11 mouse cellular contexts compared by ENCODE assay signal in genomic region chr7:71064446-71065391, GRCm38 (mm10).
DNase-seq lines count a peak whose midpoint lies in the region; ATAC-seq and TF ChIP-seq lines count a peak whose summit lies in the region.
"Had no signal": no experiment of that assay in that cellular context is flagged by ENCODE, and none has a peak within 500 bp of the region (broad histone marks: within the 10 kb centered on the region; RNA-seq: fewer than 3 reads in every experiment).

No protein-coding gene starts in this region.

- no peak overlapping the region for H3K27ac ChIP-seq in liver, adult 2 months (replicated peaks; ENCODE audit: insufficient read depth, low read depth, low read length)
- no peak overlapping the region for H3K27ac ChIP-seq in liver, postnatal 0 days (ENCODE audit: low read depth)
- no peak overlapping the region for H3K27ac ChIP-seq in embryonic facial prominence, embryonic 12.5 days
- no peak overlapping the region for H3K27ac ChIP-seq in hindbrain, embryonic 15.5 days (replicated peaks)
- H3K27ac ChIP-seq in neural tube, embryonic 15.5 days (replicated peaks) = no peak overlapping the region
- H3K27ac ChIP-seq: limb, embryonic 12.5 days; macrophage had no signal

- H3K36me3 ChIP-seq in liver, adult 2 months (ENCODE audit: control insufficient read depth, insufficient read depth, low read length) = no peaks in the 10 kb centered on the region
- H3K36me3 ChIP-seq in liver, postnatal 0 days (replicated peaks; ENCODE audit: insufficient read depth, low read length) = no peaks in the 10 kb centered on the region
- H3K36me3 ChIP-seq in embryonic facial prominence, embryonic 12.5 days = no peaks in the 10 kb centered on the region
- H3K36me3 ChIP-seq in hindbrain, embryonic 15.5 days = no peaks in the 10 kb centered on the region
- no peaks in the 10 kb centered on the region for H3K36me3 ChIP-seq in neural tube, embryonic 15.5 days
- H3K36me3 ChIP-seq: limb, embryonic 12.5 days had no signal

- intact Hi-C loops in left cerebral cortex, postnatal 25 days (cut with DNase I) = no loop called here

- TF ChIP-seq CTCF in liver, adult 2 months (IDR thresholded peaks at IDR 0.05; ENCODE audit: low read depth, low read length) = no peak
- no peak for TF ChIP-seq CTCF in liver, postnatal 0 days (IDR thresholded peaks at IDR 0.05; ENCODE audit: low read depth)

- ATAC-seq in liver, postnatal 0 days = no peak
- ATAC-seq in embryonic facial prominence, embryonic 12.5 days (ENCODE audit: insufficient number of reproducible peaks, insufficient read depth, low FRiP score, low TSS enrichment) = no peak
- no peak for ATAC-seq in hindbrain, embryonic 15.5 days (ENCODE audit: low FRiP score, low read depth)
- no peak for ATAC-seq in neural tube, embryonic 15.5 days (ENCODE audit: low FRiP score)

- H3K9me3 ChIP-seq in liver, postnatal 0 days (ENCODE audit: low read length) = no peaks in the 10 kb centered on the region
- H3K9me3 ChIP-seq in embryonic facial prominence, embryonic 12.5 days = no peaks in the 10 kb centered on the region
- no peaks in the 10 kb centered on the region for H3K9me3 ChIP-seq in hindbrain, embryonic 15.5 days
- H3K9me3 ChIP-seq in neural tube, embryonic 15.5 days (replicated peaks) = no peaks in the 10 kb centered on the region
- H3K9me3 ChIP-seq: limb, embryonic 12.5 days had no signal

- DNase-seq in liver, adult 2 months (ENCODE audit: extremely low read depth, low read depth, low spot score) = peak; percentile 15
- no peak for DNase-seq in liver, postnatal 0 days
- no peak for DNase-seq in right cerebral cortex, postnatal 4 days
- DNase-seq in left cerebral cortex, postnatal 25 days (ENCODE audit: low spot score in 2 of 2) = no peak
- DNase-seq in right cerebral cortex, postnatal 25 days = no peak
- DNase-seq: kidney, adult 2 months had no signal

- no peaks in the 10 kb centered on the region for H3K27me3 ChIP-seq in liver, adult 2 months (ENCODE audit: control insufficient read depth, insufficient read depth, low read length)
- no peaks in the 10 kb centered on the region for H3K27me3 ChIP-seq in liver, postnatal 0 days (ENCODE audit: insufficient read depth, low read length)
- H3K27me3 ChIP-seq in embryonic facial prominence, embryonic 12.5 days = no peaks in the 10 kb centered on the region
- H3K27me3 ChIP-seq in hindbrain, embryonic 15.5 days = no peaks in the 10 kb centered on the region
- H3K27me3 ChIP-seq in neural tube, embryonic 15.5 days (replicated peaks) = no peaks in the 10 kb centered on the region
- H3K27me3 ChIP-seq: limb, embryonic 12.5 days had no signal

- no peak overlapping the region for H3K9ac ChIP-seq in liver, adult 2 months (ENCODE audit: low read depth, low read length)
- H3K9ac ChIP-seq in liver, postnatal 0 days (replicated peaks) = no peak overlapping the region
- no peak overlapping the region for H3K9ac ChIP-seq in embryonic facial prominence, embryonic 12.5 days
- no peak overlapping the region for H3K9ac ChIP-seq in hindbrain, embryonic 15.5 days
- H3K9ac ChIP-seq in neural tube, embryonic 15.5 days (replicated peaks) = no peak overlapping the region
- H3K9ac ChIP-seq: limb, embryonic 12.5 days had no signal

- WGBS in liver, adult 2 months = 63% methylated on average over 14 of the region's 14 CpGs
- WGBS in liver, postnatal 0 days (ENCODE audit: insufficient replicate concordance) = 32% methylated on average over 14 of the region's 14 CpGs
- 9% methylated on average over 14 of the region's 14 CpGs for WGBS in embryonic facial prominence, embryonic 12.5 days
- WGBS in hindbrain, embryonic 15.5 days = 16% methylated on average over 14 of the region's 14 CpGs
- 21% methylated on average over 14 of the region's 14 CpGs for WGBS in neural tube, embryonic 15.5 days

- H3K79me2 ChIP-seq in liver, adult 2 months (ENCODE audit: control insufficient read depth, insufficient read depth, low read length) = no peaks in the 10 kb centered on the region

- no peak overlapping the region for H3K4me2 ChIP-seq in liver, postnatal 0 days (ENCODE audit: low read depth, low read length)
- peak overlapping the region; percentile 20; the same call in 1 of the 2 replicates for H3K4me2 ChIP-seq in embryonic facial prominence, embryonic 12.5 days (replicated peaks)
- H3K4me2 ChIP-seq in hindbrain, embryonic 15.5 days = 0 out of 2 replicates have a peak overlapping the region, but pooled peaks have one; percentile 4
- H3K4me2 ChIP-seq in neural tube, embryonic 15.5 days = peak overlapping the region; percentile 15
- H3K4me2 ChIP-seq: limb, embryonic 12.5 days had no signal

- no peak for TF ChIP-seq EP300 in liver, postnatal 0 days (IDR thresholded peaks at IDR 0.05; ENCODE audit: low read depth)

- TF ChIP-seq POLR2A in liver, adult 2 months (IDR thresholded peaks at IDR 0.05; ENCODE audit: extremely low read depth, insufficient read depth, low read length) = no peak

- H3K4me3 ChIP-seq in liver, adult 2 months (ENCODE audit: insufficient read depth, low read depth, low read length) = no peak overlapping the region
- H3K4me3 ChIP-seq in liver, postnatal 0 days (ENCODE audit: low read depth, low read length) = no peak overlapping the region
- no peak overlapping the region for H3K4me3 ChIP-seq in embryonic facial prominence, embryonic 12.5 days
- no peak overlapping the region for H3K4me3 ChIP-seq in hindbrain, embryonic 15.5 days
- H3K4me3 ChIP-seq in neural tube, embryonic 15.5 days (replicated peaks) = no peak overlapping the region
- H3K4me3 ChIP-seq: limb, embryonic 12.5 days had no signal

- H3K4me1 ChIP-seq in liver, adult 2 months (ENCODE audit: control insufficient read depth, insufficient read depth, low read length) = no peaks in the 10 kb centered on the region
- no peaks in the 10 kb centered on the region for H3K4me1 ChIP-seq in liver, postnatal 0 days (ENCODE audit: insufficient read depth)
- peaks cover 6% of the 10 kb centered on the region; the same call in 1 of the 2 replicates for H3K4me1 ChIP-seq in embryonic facial prominence, embryonic 12.5 days
- H3K4me1 ChIP-seq in hindbrain, embryonic 15.5 days (replicated peaks) = peaks cover 7% of the 10 kb centered on the region; the same call in 1 of the 2 replicates
- H3K4me1 ChIP-seq in neural tube, embryonic 15.5 days = peaks cover 3% of the 10 kb centered on the region; the same call in 1 of the 2 replicates
